Mouse (Mus musculus) cerebellum, adult 11 months (tissue): Measurements from ENCODE around the gene D10Jhu81e.
"Not testable (repeated sequence)": the region's sequence is repeated elsewhere in the genome, so short reads cannot be mapped to it uniquely, and the experiment has no call there.

Source experiments
- DNase-seq: peaks from one replicate; pipeline ENCODE4 v3.0.0; 2022

The D10Jhu81e gene

DNA sequence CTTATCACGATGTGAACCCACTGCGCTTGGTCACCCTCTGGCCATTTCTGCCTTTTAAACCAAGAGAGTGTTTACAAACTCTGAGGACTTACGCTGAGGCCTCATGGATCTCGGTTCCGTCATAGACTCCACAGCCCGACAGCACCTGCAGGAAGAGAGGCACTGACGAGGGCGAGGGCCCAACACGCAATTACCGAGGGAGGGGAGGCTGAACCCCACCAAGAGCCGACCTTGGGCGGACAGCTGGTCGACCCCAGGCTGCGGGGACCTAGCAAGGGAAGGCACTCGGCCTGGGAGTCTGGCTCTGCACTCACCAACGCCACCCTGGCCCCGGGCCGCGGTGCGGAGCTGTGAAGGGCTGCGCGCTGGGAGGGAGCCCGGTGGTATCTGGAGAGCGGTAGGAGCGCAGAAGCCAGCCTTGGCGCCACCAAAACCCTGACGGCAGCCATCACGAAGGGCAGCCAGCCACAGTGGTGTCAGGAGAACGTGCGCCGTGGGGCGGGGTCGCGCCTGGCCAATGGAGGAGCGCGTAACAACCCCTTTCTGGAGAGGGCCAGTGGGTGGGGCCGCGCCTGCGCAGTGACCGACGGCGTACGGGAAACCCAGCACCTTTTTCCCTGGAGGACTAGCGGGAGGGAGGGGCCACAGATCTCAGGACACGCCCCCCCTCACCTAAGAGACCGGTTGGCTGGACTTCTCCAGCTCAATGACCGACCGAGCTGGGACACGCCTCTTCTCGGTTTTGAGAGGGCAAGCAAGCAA, at the start of gene D10Jhu81e:
TSS of gene D10Jhu81e (minus strand) at position 502 of the 762 bp plus-strand sequence.
- DNase-seq: peak; percentile 100

DNA sequence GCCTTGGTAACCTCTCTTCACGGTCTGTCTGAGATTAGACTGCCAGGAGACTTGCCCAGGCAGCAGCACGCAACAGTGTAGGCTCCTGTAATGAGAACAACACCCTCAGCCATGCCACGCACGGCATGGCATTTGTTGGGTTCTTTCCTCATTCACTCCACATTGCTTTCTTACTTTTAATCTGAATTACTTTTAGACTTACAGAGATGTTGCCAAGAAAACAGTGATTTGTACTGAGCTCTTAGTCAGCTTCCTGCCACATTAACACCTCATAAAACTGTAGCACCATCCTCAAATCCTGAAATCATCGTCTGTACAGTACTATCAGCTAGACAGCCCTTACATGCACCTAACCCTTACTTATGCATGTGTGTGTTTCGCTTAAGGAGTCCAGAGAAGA, 49.0 kb upstream of the D10Jhu81e start:
- no peak for DNase-seq

DNA sequence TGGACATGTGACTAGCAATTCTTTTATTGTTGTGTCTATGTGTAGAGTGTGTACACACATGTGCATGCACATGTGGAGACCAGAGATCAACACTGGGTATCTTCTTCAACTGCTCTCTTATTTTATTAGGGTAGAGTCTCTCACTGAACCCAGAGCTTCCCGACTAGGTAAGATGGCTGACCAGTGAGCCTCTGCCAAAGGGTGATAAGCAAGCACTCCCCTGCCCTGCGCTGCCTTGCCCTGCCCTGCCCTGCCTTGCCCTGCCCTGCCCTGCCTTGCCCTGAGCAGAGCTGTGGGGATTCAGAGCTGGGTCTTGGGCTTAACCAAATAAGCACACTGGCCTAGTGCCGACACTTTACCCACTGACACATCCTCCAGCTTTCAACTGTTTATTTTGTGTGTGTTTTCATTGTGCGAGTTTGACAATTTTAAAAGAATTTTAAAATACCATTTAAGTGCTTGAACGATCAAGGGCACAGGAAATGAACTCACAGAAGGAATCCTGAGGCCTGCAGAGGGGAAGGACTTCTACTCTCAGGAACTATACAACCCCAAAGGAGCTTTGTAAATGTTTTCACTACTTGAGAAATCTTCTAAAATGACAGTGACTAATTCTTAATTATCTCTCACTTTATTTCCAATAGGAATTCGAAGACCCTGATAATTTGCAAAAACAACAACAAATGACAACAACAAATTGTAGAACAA, 46.9 kb upstream of the D10Jhu81e start:
- DNase-seq: no peak

DNA sequence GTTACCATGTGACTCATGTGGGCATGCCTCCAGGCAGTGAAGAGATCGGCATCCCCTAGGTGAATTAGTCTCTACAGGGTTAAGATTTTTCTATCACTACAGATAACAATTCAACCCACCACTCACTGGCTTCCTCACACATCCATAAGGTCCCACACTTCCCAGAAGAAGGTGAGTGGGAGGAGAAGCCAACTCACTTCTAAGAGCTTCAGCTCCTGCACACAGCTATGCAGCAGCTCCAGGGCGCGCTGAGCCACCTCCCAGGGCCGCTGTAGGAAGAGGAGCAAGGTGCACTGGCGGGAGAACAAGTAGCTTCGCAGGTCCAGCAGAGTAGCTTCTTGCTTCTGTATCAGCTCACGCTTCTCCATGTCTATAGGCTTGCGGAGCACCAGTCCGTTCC, 44.8 kb upstream of the D10Jhu81e start:
- DNase-seq: no peak

DNA sequence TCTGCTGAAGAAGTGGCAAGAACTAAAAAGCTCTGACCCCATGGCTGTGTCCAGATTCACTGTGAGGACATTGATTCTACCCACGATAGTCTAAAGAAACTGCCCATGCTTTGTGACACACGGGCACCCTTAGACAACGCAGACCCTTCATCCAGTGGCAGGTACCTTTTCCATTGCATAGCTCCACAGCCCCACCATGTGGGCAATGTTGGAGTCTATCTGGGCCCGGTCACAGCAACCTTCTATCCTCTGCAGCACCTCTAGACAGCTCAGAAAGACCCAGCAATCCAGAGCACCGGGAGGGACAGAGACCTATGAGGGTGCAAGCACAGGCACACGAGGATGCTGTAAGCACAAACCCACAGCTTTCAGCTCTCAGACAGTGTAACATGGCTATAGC, 41.7 kb upstream of the D10Jhu81e start:
- DNase-seq: no peak

DNA sequence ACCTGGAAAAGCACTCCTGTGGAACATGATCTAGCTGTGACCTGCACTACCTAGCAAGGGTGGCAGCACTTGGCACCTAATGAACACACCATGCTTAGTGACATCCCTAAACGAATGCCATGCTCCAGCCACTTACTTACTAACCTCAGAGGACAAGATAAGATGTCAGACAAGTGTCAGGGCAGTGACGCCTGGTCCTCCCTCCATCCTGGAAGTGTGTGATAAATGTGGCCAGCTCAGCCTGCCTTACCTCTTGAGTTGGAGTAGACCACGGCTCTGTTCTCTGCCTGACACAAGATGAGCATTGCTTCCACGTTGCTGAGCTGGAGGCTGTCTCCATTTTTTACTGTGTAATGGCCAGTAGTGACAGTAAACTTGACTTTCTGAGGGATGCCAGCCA, 31.6 kb upstream of the D10Jhu81e start:
- no peak for DNase-seq

DNA sequence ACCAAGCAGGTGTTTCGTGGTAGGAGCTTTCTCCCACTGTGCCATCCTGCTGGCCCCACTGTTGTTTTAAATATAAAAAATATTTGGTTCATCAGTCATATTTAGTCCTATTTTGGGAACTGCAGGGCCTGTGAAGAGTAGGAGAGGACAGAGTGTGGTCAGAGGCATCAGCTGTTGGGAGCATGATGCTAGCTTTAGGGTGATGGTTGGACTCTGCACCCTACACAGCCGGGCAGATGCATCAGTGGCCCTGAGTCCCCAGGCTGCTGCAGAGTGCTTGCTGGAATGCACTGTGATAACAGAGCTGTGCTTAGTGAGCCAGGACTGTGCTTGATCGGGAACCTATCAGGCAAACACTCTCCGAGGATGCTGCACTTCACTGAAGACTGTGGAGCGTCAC, 23.4 kb upstream of the D10Jhu81e start:
- DNase-seq: no peak

DNA sequence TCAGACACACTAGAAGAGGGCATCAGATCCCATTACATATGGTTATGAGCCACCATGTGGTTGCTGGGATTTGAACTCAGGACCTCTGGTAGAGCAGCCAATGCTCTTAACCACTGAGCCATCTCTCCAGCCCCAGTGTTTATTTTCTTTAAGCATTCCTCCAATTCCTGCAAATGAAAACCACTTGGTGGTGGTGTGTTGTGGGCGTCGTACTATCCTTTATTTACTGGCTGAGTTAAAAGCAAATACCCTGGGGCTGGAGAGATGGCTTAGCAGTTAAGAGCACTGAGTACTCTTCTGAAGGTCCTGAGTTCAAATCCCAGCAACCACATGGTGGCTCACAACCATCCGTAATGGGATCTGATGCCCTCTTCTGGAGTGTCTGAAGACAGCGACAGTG, 16.5 kb upstream of the D10Jhu81e start:
- DNase-seq: not testable (repeated sequence)

DNA sequence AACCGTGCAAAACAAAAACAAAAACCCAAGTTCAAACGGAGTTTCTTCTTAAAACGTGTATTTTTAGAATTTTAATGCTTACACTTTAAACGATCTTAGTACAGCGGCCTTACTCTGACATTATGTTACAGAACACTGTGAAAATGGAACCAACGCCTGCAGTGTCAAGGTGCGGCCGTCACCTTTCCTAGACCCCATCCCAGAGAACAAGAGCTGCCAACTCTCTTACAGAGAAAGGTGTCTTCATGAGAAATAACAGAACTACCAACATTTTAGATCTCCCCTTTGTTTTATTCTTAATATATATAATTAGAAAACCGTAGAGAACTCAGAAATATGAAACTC, 15.8 kb upstream of the D10Jhu81e start:
- no peak for DNase-seq

DNA sequence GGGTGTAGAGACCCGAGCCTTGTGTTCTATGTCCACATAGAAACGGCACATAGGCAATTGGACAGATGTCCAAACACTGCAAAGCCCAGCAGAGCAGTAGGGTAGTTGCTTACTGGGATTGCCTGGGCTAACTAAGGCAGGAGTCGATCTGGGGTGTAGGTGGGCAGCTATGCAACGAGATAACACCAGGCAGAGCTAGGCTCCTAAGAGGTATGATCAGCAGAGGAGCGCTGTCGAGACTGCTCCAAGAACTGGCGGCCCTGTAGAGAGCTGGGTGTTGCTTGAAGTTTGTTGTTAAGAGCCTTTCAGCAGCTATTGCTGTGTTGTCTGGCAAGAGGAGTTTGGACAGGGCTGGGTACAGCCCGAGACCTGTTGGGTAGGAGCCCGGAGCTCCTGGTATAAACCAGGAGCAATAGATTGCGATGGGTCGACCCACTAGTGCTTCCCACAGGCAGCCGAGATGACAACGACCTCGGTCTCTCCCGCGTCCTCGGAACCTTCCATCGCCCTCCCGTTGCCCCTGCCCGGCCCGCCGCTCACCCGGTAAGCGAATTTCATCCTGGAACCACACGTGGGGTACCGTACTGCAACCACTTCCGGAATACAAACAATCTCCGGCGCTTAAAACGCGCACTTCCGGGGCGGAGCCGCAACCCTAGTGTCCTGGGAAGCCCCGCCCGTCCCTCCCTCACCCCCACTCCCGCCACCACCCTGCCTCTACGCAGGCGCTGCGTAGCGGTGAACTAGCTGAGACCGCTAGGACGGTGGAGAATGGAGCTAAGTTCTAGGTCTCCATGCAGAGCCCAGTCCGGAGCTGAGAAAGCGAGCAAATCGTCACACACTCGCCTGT, 15.2 kb upstream of the D10Jhu81e start, which contains the start of gene Pwp2:
TSS of gene Pwp2 (minus strand) at position 619 of the 850 bp plus-strand sequence.
- peak; percentile 78 for DNase-seq

DNA sequence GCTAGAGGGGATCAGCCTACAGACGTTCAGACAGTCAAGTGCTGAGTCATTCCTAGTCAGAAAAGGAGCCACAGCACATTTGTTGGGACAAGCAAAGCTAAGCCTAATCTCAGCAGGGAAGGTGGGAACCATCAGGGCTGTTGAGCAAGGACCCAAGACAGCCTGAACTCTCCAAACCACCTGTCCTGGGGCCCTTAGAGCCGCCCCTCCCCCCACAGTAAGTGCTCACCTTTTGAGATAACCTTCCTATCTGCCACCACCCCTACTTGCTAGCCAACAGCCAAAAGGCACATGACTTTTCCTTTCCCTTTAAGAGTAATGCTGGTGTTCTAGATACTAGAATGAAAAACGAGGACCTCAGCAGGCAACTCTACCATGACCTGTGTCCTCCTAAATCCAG, 14.0 kb upstream of the D10Jhu81e start:
- DNase-seq: no peak

DNA sequence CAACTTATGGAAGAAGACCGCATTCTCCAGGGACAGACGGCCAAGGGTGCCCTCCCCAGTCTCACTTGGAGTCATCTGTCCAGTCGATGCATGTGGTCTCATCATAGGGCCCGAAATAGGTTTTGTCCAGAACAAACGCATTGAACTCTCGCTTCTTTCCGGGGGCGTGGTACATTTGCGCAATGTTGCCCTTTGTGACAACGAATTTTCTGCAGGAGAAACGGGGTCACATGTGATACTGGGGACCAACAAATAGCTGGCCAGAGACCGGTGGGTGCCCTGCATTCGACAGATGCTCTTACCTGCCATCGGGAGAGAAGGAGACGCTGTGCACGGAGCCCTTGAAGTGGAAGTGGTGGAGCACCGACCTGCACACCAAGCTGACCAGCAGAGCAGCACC, 12.7 kb upstream of the D10Jhu81e start:
- no peak for DNase-seq

DNA sequence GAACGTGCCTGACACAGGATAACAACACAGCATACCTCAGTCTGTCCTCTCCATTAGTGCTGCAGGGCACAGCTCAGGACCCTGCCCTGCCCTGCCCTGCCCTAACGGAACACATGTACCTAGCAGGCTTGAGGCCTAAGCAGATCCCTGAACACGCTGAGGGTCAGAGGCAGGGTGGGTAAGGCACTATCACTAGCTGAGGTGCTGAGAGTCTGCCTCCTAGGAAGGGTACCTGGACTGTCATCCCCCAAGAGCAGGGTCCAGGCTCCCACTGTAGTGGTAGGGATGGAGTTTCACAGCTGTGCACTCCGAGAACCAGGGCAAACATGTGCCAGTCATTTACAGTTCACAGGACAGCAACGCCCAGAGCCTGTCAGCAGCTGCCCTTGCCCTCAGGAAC, 4.9 kb upstream of the D10Jhu81e start:
- no peak for DNase-seq

DNA sequence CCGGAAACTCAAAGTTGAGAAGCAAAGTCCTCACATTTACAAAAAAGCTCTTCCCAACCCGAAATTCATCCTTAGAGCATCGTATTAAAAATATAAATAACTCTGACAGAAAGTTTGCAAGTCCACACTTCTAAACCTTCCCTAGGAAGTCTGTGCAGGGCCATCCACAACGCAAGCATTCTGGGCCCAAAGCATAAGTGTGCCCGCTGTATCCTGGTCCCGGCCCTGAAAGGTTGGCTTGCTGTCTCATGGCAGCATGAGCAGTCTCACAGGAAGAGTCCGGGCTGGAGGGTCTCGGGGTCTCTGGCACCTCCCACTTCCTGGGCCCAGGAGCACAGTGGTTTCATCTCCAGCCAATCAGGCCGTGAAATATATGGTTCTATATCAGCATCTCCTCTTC, 2.0 kb upstream of the D10Jhu81e start:
- no peak for DNase-seq

DNA sequence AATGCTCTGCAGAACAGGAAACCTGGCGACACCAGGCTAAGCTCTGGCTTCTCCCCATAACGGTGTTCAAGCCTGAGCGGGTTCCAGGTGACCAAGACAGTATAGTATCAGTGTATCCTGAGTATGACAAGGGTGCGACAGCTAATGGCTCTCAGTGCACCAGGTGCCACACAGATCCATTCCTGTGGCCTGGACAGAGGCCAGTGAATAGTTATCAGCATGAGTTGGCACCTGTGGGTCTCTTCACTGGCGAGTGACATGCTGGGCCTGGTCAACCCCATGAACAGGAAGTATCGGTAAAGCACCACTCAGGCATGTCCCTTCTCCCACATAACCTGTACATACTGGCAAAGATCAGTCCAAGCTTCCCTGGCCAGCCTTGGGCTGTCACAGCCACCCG, 1.5 kb upstream of the D10Jhu81e start:
- no peak for DNase-seq

DNA sequence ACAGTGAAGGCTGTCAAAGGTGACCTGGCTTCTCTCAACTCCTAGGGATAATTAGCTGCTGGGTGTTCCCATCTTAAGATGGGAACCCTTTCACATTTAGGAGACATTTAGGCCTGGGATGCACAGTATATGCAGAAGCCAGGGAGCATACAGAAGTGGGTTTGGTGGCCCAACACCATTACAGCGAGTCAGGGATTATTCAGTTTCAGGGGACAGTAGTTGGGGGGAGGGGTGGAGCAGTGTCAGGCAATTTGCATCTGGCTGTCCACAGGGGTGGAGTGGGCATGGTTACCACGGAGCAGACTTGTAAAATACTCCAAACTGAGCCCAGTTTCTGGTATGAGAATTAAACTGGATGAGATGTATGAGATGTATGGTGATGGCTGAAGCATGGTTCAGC, 863 bp upstream of the D10Jhu81e start:
- DNase-seq: no peak

DNA sequence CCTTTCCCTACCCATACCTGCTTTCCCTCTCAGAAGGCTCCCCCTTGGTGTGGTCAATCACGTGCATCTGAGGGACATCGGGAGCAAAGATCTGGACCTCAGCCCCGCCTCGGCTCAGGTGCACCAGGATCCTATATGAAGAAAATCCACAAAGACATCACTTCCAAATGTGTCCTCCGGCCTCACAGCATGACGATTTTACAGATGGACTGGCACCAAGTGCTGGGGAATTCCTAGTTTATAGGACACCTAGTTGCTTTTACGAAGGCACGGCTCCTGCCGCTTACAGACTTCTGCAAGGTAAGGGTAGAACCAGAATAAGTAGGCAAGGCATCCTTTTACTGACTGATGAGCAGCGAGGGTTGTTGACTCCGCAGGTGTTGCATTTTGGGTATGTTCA, 790 bp downstream of the D10Jhu81e start:
- DNase-seq: peak; percentile 31

DNA sequence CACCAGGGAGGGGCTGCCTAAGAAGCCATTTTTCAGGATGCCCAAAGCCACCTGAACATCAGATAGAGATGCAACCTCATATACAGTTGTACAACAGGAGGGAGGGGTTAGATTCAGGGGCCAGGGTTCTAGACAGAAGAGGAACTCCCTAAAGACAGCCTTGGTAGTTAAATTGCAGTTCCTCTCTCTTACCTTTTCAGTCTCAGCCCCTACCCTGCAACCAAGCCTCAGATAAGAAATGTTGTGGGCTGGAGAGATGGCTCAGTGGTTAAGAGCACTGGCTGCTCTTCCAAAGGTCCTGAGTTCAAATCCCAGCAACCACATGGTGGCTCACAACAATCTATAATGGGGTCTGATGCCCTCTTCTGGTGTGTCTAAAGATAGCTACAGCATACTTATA, 1.8 kb downstream of the D10Jhu81e start:
- no peak for DNase-seq

DNA sequence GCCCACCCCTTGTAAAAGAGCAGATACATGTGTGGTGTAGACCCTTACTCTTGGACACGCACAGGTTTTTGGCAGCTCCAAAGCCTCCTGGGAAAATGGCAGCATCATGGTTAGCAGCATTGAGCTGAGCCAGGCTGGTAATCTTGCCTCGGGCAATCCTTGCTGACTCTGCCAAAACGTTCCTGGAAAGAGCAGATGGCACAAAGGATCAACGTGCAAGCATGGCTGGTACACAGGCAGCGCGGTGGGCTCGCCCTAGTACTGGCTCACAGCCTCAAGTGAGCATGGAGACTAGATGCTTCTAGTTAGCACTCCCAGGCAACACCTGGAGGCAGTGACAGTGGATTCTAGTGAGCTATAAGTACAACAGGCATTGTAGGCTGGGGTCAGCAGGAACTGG, 2.2 kb downstream of the D10Jhu81e start:
- DNase-seq: peak; percentile 38

DNA sequence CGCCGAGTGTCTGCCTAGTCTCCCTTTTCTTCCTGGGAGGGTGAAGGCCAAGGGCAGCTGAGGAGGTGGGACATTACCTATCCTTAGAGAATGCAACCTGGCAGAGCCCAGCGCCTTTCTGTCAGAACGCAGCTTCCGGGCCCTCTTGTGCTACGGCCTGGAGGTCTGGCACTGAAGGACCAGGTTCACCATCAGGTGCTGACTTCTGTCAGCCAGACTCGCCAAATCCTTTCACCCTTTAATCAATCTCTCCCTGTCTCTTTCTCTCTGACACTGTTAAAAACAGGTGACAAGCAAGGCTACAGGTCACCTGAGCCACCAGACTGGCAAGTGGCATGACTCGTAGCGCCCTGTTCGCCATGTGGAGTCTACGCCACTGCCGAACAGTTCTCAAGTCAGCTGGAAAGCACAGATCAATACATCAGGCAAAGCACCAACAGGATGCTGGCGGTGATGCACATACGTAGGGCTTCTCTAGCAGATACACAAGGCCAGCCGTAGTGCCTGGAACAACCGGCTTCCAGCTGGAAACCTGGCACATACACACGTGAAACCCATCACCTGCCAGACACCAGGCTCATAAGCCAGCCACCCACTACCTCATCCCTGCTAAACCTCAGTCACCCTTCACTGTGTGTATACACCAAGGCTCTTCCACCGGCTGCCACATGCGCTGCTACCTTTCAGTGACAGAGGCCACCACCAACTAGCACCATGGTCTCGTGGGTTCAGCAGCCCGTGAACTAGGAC, 4.2 kb downstream of the D10Jhu81e start:
- peak; percentile 45 for DNase-seq

DNA sequence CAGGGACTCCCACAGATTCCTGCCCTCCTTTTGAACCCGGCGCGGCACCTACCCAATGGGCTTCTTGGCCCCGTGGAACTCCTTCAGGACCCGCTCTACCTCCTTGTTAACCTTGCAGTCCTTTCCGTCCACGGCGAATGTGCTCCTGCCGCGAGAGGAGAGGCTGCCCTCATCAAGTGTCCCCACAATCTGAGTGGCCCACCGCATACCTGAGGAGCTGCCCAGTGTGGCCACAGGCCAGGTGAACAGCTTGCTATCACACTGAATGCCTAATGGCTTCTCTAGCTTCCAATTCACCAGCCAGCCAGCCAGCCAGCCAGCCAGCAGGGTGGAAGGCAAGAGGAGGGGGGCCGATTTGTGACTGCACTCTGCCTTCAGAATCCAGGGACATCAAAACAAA, 4.8 kb downstream of the D10Jhu81e start:
- peak; percentile 77 for DNase-seq

DNA sequence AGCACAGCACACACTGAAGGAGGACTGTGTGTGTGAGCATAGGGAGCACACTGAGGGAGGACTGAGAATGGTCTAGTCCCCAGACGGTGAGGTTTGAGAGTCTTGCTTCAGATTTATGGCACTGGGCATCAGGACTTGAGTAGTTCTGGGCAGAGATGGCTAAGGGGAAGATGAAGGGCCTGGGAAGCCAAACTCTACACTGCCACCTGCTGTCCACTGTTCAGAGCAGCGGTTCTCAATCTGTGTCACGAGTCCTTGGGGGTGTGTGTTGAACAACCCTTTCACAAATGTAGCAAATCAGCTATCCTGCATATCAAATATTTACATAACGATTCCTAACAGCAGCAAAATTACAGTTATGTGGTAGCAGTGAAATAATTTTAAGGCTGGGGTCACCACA, 5.7 kb downstream of the D10Jhu81e start:
- DNase-seq: peak; percentile 68

DNA sequence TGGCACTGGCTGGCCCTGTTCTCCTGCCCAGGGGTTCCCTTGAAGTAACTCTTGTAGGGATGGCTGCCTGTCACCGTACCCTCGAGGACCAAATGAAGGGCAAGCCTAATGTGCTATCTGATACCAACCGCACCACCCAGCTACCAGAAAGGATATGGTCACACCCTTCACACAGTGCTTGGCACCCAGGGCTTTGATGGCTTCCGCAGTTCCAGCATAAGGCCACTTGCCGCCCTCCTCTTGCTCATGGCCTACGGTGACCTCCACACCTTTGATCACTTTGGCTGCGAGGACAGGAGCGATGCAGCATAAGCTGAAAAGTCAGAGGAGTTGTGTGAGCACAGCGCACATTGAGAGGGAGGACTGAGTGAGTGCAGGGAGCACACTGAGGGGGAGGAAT, 6.3 kb downstream of the D10Jhu81e start:
- DNase-seq: no peak
